Mouse (Mus musculus) left cerebral cortex, postnatal 36 days (tissue): ENCODE measurements at regions not wholly inside any gene's neighbourhood (a gene's known extent, or its start where the extent isn't known, plus 50 kb on each side); places are given as distances from the start of the nearest gene placed in this dataset.

ENCODE experiments used
- DNase-seq, 2 experiments: peaks; one replicate each; pipeline ENCODE4 v3.0.0; 2021 to 2022; ENCODE audit warnings: low spot score in 2 of 2, mixed read lengths in 1 of 2
- intact Hi-C: fragments of 180-260 bp; cut with DNase I; formaldehyde crosslinking; loops from one replicate; pipeline ENCODE4 v1.15.1; 2025

GRCm38 (mm10) chr17:85932360-85933132 lies 212.4 kb downstream of the Srbd1 start:
- no peak for DNase-seq
- intact Hi-C loops: no loop called here

GRCm38 (mm10) chr17:85931955-85932354 lies 213.0 kb downstream of the Srbd1 start:
- no peak for DNase-seq
- intact Hi-C loops: no loop called here

GRCm38 (mm10) chr17:85930789-85931188 lies 214.2 kb downstream of the Srbd1 start:
- intact Hi-C loops: no loop called here
- DNase-seq: no peak

DNA sequence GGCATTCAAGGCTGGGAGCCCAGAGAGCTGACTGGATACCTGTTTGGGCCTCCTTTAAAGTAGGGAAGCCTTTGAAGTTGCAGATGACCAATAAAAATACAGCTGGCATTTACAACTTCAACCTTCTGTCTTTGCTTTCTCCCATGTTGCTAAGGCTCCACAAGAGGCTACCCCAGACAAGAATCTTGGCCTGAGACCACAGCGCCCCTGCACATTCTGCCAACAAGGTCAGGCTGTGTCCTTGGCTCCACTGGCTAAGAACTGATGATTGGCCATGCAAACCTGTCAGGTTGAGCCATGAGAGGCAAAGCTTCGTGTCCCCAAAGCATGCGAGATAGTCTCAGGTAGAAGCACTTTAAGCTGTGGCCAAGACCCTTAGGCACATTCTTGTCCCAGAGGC lies 214.6 kb downstream of the Srbd1 start:
- no peak for DNase-seq
- intact Hi-C loops: no loop called here

GRCm38 (mm10) chr17:85929699-85930286 lies 215.2 kb downstream of the Srbd1 start:
- intact Hi-C loops: no loop called here
- no peak for DNase-seq

GRCm38 (mm10) chr17:85928543-85928942 lies 216.4 kb downstream of the Srbd1 start:
- no peak for DNase-seq
- intact Hi-C loops: no loop called here

DNA sequence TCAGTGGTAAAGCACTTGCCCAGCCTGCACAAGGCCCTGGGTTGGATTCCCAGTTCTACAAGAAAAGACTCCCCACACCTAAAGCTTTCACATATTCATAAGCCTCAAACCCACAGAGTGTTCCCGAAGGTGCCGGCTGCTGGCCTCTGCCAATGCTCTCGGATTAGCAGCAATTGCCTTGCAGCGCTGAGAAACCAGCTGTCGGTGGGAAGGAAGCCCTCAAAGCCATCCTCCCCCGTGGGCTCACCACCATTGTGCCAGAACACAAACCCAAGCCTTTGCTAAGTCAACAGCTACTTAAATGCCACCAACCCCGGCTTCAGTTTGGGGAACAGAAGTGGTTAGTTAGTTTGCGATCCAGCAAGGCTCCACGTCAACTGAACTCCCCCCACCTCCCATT lies 217.7 kb downstream of the Srbd1 start:
- DNase-seq: peak in 1 of 2 experiments; percentile 40
- intact Hi-C loops: no loop called here

DNA sequence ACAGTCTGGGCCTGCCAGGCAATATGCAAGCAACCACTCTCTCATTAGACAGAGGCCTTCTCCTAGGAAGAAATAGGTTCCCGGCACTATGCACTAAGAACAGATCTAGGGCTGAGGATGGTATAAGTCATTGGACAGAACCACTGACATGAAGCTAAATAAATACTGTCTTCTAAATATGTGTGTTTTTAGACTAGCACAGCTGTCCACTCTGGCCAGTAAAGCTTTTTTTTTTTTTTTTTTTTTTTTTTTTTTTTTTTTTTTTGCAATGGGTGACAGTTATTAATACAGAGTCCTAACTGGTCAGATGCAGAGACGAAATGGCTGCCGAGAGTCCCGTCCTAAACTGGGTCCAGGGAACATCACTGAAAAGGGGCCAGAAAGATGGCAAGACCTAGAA lies 218.9 kb downstream of the Srbd1 start:
- intact Hi-C loops: no loop called here
- DNase-seq: no peak

DNA sequence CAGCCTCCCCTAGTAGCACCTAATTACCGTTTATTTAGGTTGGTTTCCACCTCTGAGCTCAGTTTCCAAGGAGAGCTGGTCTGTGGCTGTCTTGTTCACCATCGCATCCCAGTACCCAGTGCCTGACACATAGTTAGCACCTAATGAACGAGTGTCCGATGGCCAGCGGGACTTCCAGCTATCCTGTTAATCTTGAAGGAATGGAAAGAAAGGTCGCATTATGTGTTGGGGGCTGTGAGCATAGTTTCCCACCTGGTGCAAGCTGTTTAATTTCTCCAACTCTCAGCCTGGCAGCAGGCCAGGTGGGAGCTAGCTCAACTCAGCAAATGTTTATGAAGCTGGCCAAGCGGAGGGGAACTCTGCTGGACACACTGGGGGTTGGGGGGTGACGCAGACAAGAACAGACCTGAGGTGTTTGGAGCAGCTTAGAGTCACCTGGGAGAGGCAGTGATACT lies 223.7 kb downstream of the Srbd1 start:
- DNase-seq: no peak
- intact Hi-C loops: no loop called here

DNA sequence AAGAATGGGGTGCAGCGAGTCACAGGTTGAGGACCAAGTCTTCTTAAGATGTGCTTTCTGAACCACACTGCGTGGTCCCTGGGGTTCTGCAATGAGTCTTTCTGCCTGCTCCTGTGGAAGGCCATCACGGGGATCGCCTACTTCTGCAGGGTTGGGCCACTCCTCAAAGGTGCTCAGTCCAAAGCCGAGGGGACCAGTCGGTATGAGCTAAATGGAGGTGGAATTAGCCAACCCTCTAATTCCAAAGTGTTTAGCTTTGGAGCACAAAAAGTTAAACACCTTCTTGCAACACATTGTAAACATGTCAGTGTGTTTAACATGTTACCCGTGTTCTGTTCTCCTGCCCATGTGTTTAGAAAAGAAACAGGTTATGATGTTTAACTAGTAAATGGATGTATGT lies 225.1 kb downstream of the Srbd1 start:
- intact Hi-C loops: no loop called here
- DNase-seq: no peak

GRCm38 (mm10) chr17:85915870-85916269 lies 227.8 kb upstream of the Six2 start:
- no peak for DNase-seq
- intact Hi-C loops: no loop called here

GRCm38 (mm10) chr17:85914062-85914461 lies 226.0 kb upstream of the Six2 start:
- intact Hi-C loops: no loop called here
- no peak for DNase-seq

- no peak for DNase-seq
- intact Hi-C loops: no loop called here
Observed at GRCm38 (mm10) chr17:85908709-85909108, 220.6 kb upstream of the Six2 start.

DNA sequence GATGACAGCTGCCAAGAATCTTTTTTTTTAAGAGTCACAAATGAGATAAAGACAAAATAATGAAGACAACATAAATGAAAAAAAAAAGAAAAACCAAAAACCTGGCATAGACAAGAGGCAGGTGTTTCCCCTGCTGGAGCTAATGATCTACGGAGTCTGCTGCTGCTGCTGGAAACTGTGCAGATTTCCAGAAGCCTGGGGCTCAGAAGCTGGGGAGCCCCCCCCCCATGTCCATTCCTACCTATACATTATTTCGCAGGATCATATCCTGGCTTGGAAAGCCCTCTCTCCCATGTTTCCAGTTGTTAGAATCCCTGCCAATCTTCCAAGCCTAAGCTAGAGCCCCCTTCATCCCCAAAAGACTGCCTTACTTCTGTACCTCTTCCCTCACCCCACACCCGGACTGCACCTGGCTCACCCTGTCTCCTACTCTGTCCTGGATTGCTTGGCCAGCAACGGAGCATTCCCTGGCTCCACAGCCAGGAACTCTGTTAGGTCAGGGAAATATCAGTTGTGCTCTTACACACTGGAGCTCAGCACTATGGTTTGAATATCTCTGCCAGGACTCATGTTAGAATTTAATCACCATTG lies 218.6 kb upstream of the Six2 start:
- intact Hi-C loops: no loop called here
- DNase-seq: no peak

DNA sequence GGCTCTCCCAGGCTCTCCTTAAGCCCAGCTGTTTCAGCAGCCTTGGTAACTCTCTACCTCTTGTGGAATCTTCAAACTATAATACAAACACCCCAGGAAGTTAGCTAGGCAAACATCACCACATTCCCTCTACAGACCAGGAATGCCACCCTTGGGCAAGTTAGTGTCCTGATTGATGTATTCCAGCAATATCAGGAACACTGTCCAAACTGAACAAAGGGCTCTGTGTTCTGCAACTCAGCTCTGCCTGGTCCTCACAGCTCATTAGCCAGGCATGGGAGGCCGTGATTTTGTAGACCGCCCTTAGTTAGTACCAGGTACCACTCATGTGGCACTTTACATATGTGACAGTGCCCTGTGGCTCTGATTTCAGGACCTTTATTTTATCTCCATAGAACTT lies 214.5 kb upstream of the Six2 start:
- intact Hi-C loops: no loop called here

GRCm38 (mm10) chr17:85899096-85899495 lies 211.0 kb upstream of the Six2 start:
- intact Hi-C loops: no loop called here

More for the DNA sequence above, 214.5 kb upstream of the Six2 start:
- no peak for DNase-seq

DNA sequence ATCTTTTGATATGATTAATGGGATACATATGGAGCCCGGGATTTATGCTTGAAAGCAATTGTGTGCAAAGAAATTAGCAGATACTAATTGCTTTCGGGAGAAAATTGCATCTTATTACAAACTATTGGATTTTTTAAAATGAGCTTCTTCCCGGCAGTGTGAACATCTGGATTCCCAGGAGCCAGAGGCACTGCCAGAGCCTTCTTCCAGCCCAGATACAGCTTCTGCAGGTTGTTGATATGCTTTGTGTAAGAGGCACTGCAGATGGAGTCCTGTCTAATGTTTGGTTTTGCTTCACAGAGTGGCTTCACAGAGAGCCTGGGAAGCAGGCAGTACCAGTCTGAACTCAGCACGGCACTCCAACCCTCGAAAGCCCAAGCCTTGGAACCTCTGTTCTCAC lies 207.9 kb upstream of the Six2 start:
- intact Hi-C loops: no loop called here
- no peak for DNase-seq

More at GRCm38 (mm10) chr17:85899096-85899495, 211.0 kb upstream of the Six2 start:
- no peak for DNase-seq

DNA sequence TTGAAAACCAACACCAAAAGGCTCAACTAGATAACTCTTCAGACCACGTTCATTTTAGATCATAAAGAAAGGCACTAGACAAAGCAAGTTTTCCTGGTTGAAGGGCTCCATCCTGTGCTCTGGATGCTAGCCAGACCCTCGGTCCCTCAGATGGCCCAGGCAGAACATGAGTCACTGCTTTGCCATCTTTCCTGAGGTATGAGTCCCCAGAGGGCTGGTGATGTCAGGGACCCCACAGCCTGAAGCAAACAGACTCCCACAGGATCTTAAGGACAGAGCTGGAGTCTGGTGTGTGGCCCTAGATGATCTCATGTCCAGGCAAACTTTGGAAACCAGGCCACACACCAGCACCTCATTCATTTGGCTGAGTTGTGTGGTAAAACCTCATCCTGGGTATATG lies 203.2 kb upstream of the Six2 start:
- intact Hi-C loops: no loop called here
- no peak for DNase-seq

DNA sequence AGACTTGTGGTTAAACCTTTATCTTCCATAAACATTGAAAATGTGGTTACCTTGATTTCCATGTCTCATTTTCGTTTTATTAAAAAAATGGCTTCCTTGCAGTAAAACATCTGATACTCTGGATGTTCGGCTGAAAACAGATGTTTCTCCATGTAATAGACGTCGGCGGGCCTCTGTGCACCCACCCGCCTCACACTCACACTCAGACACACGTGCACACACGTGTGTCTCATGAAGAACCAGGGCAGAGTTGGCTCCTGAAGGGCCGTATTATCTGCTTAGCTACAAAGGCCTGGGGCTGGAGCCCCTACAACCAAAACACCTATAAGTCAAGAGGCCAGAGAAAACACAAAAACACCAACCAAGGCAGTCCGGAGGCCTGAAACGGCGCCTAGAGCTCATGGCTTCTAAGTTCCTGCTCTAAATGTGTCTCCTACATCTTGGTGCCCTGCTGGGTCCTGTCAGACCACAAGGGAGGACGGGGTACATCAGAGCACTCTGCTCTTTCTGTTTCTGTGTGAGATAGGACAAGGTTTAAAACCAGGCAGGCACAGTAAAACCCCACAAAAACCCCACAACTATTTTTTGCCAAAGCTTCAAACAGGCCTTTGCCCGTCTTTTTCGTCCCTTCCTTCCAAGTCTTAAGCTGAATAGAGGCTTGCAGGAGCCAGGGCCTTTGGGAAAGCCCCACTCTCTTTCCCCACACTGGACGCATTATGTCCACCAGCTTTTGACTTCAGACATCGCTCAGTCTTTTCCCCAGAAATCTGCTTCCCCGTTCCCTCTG lies 201.9 kb upstream of the Six2 start:
- intact Hi-C loops: no loop called here
- DNase-seq: no peak
